Mouse (Mus musculus): ENCODE measurements at regions not wholly inside any gene's neighbourhood (a gene's known extent, or its start where the extent isn't known, plus 50 kb on each side); places are given as distances from the start of the nearest gene placed in this dataset.

GRCm38 (mm10) chr6:120603454-120603853, 62.7 kb upstream of the Cecr2 start:
- no peak overlapping the region for H3K27ac ChIP-seq (replicated peaks; ENCODE audit: low read depth, low read length)
- no peaks in the 10 kb centered on the region for H3K4me1 ChIP-seq (ENCODE audit: control insufficient read depth, insufficient read depth, low read length)
- H3K27me3 ChIP-seq (ENCODE audit: control insufficient read depth, insufficient read depth, low read length) = no peaks in the 10 kb centered on the region
- no peak overlapping the region for H3K4me3 ChIP-seq (replicated peaks; ENCODE audit: low read length)
- H3K4me2 ChIP-seq (replicated peaks; ENCODE audit: low read depth, low read length, severe bottlenecking) = no peak overlapping the region
- no peaks in the 10 kb centered on the region for H3K9me3 ChIP-seq (ENCODE audit: control insufficient read depth, low read length)
- ATAC-seq (ENCODE audit: low FRiP score, low read depth) (no peak), DNase-seq (ENCODE audit: low spot score) (no peak)
- H3K9ac ChIP-seq (ENCODE audit: low read depth, low read length, severe bottlenecking) = no peak overlapping the region
- TF ChIP-seq POLR2A (IDR thresholded peaks at IDR 0.05; ENCODE audit: borderline replicate concordance, extremely low read depth, insufficient read depth, insufficient read length) = no peak
- WGBS = 53% methylated on average over 2 of the region's 2 CpGs
- H3K36me3 ChIP-seq (ENCODE audit: control insufficient read depth, insufficient read depth, low read length) = no peaks in the 10 kb centered on the region

- H3K4me1 ChIP-seq (ENCODE audit: control insufficient read depth, insufficient read depth, low read length) = no peaks in the 10 kb centered on the region
- H3K27ac ChIP-seq (replicated peaks; ENCODE audit: low read depth, low read length) = no peak overlapping the region
- H3K27me3 ChIP-seq (ENCODE audit: control insufficient read depth, insufficient read depth, low read length) = no peaks in the 10 kb centered on the region
- H3K4me3 ChIP-seq (replicated peaks; ENCODE audit: low read length) = no peak overlapping the region
- H3K9ac ChIP-seq (ENCODE audit: low read depth, low read length, severe bottlenecking) = no peak overlapping the region
- no peak for TF ChIP-seq POLR2A (IDR thresholded peaks at IDR 0.05; ENCODE audit: borderline replicate concordance, extremely low read depth, insufficient read depth, insufficient read length)
- no peak overlapping the region for H3K4me2 ChIP-seq (replicated peaks; ENCODE audit: low read depth, low read length, severe bottlenecking)
- WGBS = 81% methylated on average over 2 of the region's 2 CpGs
- H3K36me3 ChIP-seq (ENCODE audit: control insufficient read depth, insufficient read depth, low read length) = no peaks in the 10 kb centered on the region
- no peaks in the 10 kb centered on the region for H3K9me3 ChIP-seq (ENCODE audit: control insufficient read depth, low read length)
- ATAC-seq (ENCODE audit: low FRiP score, low read depth) (no peak), DNase-seq (ENCODE audit: low spot score) (no peak)
These were observed 65.8 kb upstream of the Cecr2 start for GRCm38 (mm10) chr6:120600376-120600775.

GRCm38 (mm10) chr6:120598471-120598870, 67.4 kb upstream of the Hdhd5 start:
- no peak for TF ChIP-seq POLR2A (IDR thresholded peaks at IDR 0.05; ENCODE audit: borderline replicate concordance, extremely low read depth, insufficient read depth, insufficient read length)
- Histone ChIP-seq H3K36me3 (ENCODE audit: control insufficient read depth, insufficient read depth, low read length) (no peaks in the 10 kb centered on the region), H3K27ac (replicated peaks; ENCODE audit: low read depth, low read length) (no peak overlapping the region), H3K4me2 (replicated peaks; ENCODE audit: low read depth, low read length, severe bottlenecking) (no peak overlapping the region), H3K9me3 (ENCODE audit: control insufficient read depth, low read length) (no peaks in the 10 kb centered on the region), H3K4me1 (ENCODE audit: control insufficient read depth, insufficient read depth, low read length) (no peaks in the 10 kb centered on the region), H3K4me3 (replicated peaks; ENCODE audit: low read length) (no peak overlapping the region), H3K9ac (ENCODE audit: low read depth, low read length, severe bottlenecking) (no peak overlapping the region), H3K27me3 (ENCODE audit: control insufficient read depth, insufficient read depth, low read length) (no peaks in the 10 kb centered on the region)
- DNase-seq (ENCODE audit: low spot score) (no peak), ATAC-seq (ENCODE audit: low FRiP score, low read depth) (no peak)
- WGBS = 63% methylated on average over 2 of the region's 2 CpGs

GRCm38 (mm10) chr6:120597887-120598286, 66.8 kb upstream of the Hdhd5 start:
- 45% methylated on average over 3 of the region's 3 CpGs for WGBS
- DNase-seq (ENCODE audit: low spot score) (no peak), ATAC-seq (ENCODE audit: low FRiP score, low read depth) (no peak)
- Histone ChIP-seq H3K4me2 (replicated peaks; ENCODE audit: low read depth, low read length, severe bottlenecking) (no peak overlapping the region), H3K4me3 (replicated peaks; ENCODE audit: low read length) (no peak overlapping the region), H3K27ac (replicated peaks; ENCODE audit: low read depth, low read length) (no peak overlapping the region), H3K9me3 (ENCODE audit: control insufficient read depth, low read length) (no peaks in the 10 kb centered on the region), H3K4me1 (ENCODE audit: control insufficient read depth, insufficient read depth, low read length) (no peaks in the 10 kb centered on the region), H3K9ac (ENCODE audit: low read depth, low read length, severe bottlenecking) (no peak overlapping the region), H3K27me3 (ENCODE audit: control insufficient read depth, insufficient read depth, low read length) (no peaks in the 10 kb centered on the region), H3K36me3 (ENCODE audit: control insufficient read depth, insufficient read depth, low read length) (no peaks in the 10 kb centered on the region)
- TF ChIP-seq POLR2A (IDR thresholded peaks at IDR 0.05; ENCODE audit: borderline replicate concordance, extremely low read depth, insufficient read depth, insufficient read length) = no peak

- H3K27ac ChIP-seq (replicated peaks; ENCODE audit: low read depth, low read length) = no peak overlapping the region
- H3K4me3 ChIP-seq (replicated peaks; ENCODE audit: low read length) = no peak overlapping the region
- 88% methylated on average over 3 of the region's 3 CpGs for WGBS
- no peaks in the 10 kb centered on the region for H3K9me3 ChIP-seq (ENCODE audit: control insufficient read depth, low read length)
- no peak for ATAC-seq (ENCODE audit: low FRiP score, low read depth)
- peaks cover 10% of the 10 kb centered on the region for H3K4me1 ChIP-seq (ENCODE audit: control insufficient read depth, insufficient read depth, low read length)
- no peak overlapping the region for H3K9ac ChIP-seq (ENCODE audit: low read depth, low read length, severe bottlenecking)
- no peak for TF ChIP-seq POLR2A (IDR thresholded peaks at IDR 0.05; ENCODE audit: borderline replicate concordance, extremely low read depth, insufficient read depth, insufficient read length)
- no peak overlapping the region for H3K4me2 ChIP-seq (replicated peaks; ENCODE audit: low read depth, low read length, severe bottlenecking)
- no peak for DNase-seq (ENCODE audit: low spot score)
- H3K27me3 ChIP-seq (ENCODE audit: control insufficient read depth, insufficient read depth, low read length) = no peaks in the 10 kb centered on the region
- H3K36me3 ChIP-seq (ENCODE audit: control insufficient read depth, insufficient read depth, low read length) = no peaks in the 10 kb centered on the region
These were observed 65.6 kb upstream of the Hdhd5 start for GRCm38 (mm10) chr6:120596717-120597116.

- Histone ChIP-seq H3K4me1 (ENCODE audit: control insufficient read depth, insufficient read depth, low read length) (peaks cover 10% of the 10 kb centered on the region), H3K4me3 (replicated peaks; ENCODE audit: low read length) (no peak overlapping the region), H3K27ac (replicated peaks; ENCODE audit: low read depth, low read length) (no peak overlapping the region), H3K27me3 (ENCODE audit: control insufficient read depth, insufficient read depth, low read length) (no peaks in the 10 kb centered on the region), H3K9ac (ENCODE audit: low read depth, low read length, severe bottlenecking) (no peak overlapping the region), H3K4me2 (replicated peaks; ENCODE audit: low read depth, low read length, severe bottlenecking) (no peak overlapping the region), H3K9me3 (ENCODE audit: control insufficient read depth, low read length) (no peaks in the 10 kb centered on the region), H3K36me3 (ENCODE audit: control insufficient read depth, insufficient read depth, low read length) (no peaks in the 10 kb centered on the region)
- no peak for DNase-seq (ENCODE audit: low spot score)
- TF ChIP-seq POLR2A (IDR thresholded peaks at IDR 0.05; ENCODE audit: borderline replicate concordance, extremely low read depth, insufficient read depth, insufficient read length) = no peak
- ATAC-seq (ENCODE audit: low FRiP score, low read depth) = no peak
- WGBS = 87% methylated on average over 8 of the region's 8 CpGs
These were observed 63.3 kb upstream of the Hdhd5 start for GRCm38 (mm10) chr6:120594463-120594862.
